Mouse (Mus musculus): ENCODE measurements around the gene Ifit1.

DNA sequence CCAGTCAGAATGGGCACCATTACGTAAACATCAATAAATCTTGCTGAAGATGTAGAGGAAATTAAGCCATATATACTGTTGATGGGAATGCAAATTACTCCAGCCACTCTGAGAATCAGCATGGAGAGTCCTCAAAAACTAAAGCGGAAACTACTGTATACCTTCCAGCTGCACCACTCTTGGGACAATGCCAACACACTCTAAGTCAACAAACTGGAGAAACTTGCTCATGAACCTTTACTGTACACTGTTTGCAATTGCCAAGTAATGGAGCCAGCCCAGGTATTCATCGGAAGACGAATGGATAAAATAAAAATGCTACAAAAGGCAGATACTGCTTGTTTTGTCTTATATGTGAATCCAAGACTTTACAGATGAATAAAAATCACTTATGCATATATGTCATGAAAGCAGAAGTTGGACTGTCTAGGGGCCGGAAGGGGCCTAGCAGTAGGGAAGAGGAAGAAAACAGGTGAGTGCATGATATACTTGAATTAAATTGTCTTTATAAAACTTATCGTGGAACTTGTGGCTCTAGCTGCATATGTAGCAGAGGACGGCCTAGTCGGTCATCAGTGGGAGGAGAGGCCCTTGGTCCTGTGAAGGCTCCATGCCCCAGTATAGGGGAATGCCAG, 55.8 kb downstream of the Ifit1 start:
- TF ChIP-seq CTCF (conservative IDR thresholded peaks at IDR 0.05; ENCODE audit: insufficient read depth, insufficient read length, low read depth, low read length) (no peak), POLR2A (IDR thresholded peaks at IDR 0.05; ENCODE audit: low read depth, low read length) (no peak)

All from kidney, adult 2 months (tissue).